Mouse (Mus musculus) spleen, adult 18-20 months (tissue): ENCODE results near the gene Madcam1.
"Not testable (repeated sequence)": the region's sequence is repeated elsewhere in the genome, so short reads cannot be mapped to it uniquely, and the experiment has no call there.

ENCODE experiments used
- DNase-seq, 2 experiments: peaks; one replicate each; pipeline ENCODE4 v3.0.0; 2022; ENCODE audit warnings: mixed read lengths in 2 of 2

The Madcam1 gene

DNA sequence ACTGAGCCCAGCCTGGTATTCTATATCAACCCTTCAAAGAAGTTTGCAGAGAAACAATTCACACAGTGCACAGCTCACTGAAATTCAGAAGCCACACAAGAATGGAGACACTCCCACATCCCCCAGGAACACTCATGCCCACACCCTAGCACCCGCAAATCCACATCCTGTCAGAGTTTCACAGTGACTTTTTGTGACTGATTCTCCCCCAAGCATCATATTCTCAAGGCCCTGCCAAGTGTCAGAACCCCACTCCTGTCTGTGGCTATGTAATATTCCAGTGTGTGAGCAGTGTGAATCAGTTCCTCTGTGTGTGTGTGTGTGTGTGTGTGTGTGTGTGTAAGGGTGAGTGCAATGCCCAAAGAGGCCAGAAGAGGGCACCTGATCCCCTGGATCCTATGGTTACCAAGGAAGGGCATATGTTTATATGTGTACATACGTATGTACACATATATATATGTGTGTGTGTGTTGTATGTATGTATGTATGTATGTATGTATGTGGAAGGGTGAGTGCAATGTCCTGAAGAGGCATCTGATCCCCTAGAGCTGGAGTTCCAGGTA is 27.7 kb downstream of the Madcam1 start:
- DNase-seq: no peak

DNA sequence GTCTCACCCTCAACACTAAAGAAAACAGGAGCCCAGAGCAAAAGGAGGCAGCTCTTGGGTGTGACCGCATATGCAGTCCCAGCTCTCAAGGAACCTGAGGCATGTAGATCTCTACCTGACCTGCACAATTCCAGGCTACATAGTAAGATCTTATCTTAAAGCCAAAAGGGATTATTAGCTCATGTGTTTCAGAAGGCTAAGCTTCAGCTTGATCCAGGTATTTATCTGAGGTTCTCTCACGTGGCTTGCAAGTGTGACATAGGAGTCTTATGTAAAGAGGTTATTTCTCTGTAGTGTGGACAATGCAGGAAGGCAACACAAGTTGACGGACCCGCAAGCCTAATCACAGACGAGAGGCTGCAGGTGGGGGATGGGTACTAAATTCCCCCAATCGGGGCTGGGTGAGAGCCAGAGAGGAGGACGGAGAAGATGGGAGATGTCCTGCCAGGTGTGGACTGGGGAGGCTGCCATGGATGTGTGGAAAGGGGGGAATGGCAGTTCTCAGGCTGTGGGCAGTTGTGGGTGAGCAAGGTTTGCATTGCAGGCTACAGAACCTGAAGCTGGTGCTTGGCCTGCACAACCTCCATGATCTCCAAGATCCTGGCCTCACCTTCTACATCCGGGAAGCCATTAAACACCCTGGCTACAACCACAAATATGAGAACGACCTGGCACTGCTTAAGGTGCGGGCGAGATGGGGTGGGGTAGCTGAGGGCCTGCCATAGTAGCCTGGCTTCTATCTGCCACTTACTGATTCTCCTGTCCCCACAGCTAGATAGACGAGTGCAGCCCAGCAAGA is 29.4 kb downstream of the Madcam1 start:
- no peak for DNase-seq

DNA sequence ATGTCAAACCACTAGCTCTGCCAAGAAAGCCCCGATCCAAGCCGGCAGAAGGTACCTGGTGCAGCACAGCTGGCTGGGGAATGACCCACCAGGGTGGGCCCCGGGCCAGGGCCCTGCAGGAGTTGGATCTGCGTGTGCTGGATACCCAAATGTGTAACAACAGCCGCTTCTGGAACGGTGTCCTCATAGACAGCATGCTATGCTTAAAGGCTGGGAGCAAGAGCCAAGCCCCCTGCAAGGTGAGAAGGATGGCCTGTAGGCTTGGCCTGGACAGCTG is 30.0 kb downstream of the Madcam1 start:
- no peak for DNase-seq

DNA sequence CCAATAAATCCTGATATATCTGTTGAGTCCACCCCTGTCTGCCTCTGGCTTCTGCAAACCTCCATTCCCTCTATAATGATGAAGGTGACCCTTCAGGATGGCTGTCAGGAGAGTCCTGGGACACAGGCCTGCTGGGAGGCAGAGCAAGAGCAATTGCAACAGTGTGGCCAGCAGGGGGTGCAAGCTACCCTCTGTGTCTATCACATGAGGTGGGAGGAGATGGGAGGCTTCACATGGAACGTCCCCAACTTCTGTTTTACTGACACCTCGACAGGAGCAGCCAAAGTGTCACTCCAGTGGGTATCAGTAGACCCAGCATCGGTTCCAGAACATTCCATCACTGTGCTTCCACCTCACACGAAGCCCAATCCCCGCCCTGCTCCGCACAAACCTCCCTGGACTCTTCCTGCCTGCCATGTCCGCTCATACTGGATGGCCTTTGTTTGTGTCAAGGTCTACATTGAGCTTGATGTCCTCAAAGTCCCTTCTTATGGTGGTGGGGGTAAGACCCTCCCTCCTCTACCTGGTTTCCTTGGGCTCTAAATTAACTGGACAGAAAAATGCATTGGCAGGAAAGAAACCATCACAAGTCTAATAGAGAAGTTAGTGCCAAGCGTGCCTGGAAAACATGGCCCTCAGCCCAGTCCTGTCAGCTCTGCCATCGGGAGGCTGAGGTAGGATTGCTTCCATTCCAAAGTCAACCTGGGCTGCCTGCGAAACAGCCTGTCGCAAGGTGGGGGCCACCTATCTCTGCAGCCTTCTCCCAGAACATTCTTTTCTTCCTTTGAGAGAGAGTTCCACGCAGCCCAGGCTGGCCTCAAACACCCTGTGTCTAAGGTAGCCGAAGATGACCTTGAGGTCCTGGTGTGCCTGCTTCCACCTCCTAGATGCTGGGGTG is 31.1 kb downstream of the Madcam1 start:
- peak; percentile 53 to 77 for DNase-seq

DNA sequence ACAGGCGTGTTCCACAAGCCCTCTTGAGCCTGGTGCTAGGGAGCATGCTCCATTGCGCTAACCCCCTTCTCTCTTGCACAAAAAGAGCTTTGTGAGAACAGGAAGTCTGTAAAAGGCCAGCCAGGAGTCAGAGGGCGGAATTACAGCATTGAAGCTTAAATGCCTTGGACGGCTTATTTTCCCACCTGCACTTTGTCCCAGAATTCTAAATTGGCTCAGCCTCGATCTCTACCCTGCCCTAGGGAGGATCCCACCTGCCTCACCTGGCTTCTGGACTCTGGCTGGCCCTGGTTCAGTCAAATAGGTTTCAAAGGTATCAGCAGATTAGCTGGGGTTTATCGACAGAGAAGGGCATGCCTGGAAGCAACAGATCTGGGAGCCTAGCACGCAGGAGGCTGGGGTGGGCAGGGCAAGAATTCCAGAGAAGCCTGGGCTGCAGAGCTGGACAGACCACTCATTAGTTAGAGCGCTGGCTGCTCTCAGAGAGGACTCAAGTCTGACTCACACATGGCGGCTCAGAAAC is 31.8 kb downstream of the Madcam1 start:
- DNase-seq: no peak

DNA sequence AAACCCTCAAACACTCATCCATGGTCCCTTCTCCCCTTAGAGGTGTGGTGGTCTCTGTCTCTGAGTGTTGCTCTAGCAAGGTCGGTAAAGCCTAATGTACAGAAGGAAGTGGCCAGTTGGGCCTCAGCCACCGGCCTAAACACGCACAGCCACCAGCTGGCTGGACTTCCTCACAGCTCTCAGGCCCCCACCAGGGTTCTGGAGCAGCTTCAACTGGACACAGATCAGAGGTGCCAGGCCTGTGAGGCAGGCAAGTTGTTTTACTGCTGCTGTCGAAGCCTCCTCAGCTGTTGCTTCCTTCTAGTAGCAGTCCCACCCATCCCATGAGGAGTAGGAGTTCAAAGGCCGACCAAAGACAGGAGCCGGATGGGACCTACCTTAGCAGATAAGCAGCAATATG is 33.6 kb downstream of the Madcam1 start:
- DNase-seq: no peak

DNA sequence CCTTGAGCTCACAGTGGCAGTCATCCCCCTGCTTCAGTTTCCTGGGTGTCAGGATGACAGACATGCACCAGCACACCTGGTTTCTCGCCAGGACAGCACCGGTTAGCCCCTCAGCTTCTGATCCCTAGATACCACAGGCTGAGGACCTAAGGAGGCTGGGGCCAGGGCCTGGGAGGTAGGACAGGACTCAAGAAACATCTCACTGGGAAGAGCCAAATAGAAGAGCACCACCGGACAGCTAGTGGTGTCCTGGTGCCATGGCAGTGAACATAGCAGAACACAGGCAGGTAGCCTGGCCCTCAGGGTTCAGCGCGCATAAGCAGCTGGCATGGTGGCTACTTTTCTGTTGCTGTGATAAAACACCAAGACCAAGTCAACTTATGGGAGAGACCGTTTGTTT is 34.1 kb downstream of the Madcam1 start:
- no peak for DNase-seq

DNA sequence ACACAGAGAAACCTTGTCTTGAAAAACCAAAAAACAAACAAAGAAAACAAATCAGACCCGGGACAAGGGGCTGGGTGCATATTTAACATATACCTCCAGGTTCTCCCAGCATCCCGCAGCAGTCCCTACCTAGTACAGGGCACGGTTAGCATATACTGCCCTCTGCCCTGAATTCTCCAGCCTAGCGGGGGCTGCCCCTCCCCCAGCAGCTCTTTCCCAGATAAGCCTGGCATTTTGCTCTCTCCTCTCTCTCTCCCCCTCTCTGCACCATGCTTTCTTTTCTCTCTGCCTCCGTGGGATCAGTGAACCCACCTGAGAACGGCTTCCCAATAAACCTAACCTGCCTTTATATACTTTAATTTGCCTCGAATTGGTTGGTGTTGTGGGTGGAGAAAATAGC is 36.3 kb downstream of the Madcam1 start:
- no peak for DNase-seq

DNA sequence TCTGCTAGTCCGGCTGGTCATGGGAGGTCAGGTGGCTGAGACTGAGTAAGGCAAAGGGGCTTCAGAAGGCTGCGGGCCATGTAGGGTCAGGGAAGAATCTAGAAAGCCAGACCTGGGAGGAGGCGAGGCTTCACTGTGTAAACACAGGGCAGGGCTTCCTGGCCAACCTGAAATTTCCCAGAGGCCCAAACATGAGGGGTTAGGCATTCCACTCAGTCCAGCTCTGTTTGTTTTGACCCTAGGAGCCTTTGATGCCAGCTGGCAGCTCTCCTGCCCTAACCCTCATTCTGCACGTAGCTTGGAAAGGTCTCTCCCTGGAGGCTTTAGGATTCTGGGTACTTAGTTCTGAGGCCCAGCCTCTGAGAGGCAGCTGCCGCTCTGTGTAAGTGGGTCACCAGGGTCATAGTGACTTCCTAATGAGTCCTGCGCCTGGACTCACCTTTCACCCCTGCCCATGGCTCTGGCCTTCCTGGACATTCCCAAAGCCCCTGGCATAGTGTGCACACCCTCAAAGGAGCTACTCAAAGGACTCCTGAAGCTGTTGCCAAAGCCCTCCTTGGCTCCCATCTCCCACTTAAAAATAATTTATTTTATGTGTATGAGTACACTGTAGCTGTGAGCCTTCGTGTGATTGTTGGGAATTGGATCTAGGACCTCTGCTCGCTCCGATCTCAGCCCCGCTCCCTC is 37.2 kb downstream of the Madcam1 start:
- no peak for DNase-seq

DNA sequence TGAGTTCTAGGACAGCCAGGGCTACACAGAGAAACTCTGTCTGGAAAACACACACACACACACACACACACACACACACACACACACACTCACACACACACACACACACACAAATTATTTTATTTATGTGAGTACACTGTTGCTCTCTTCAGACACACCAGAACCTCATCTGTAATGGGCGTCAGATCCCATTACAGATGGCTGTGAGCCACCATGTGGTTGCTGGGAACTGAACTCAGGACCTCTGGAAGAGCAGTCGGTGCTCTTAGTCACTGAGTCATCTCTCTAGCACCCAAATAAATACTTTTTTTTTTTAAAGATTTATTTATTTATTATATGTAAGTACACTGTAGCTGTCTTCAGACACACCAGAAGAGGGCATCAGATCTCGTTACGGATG is 38.6 kb downstream of the Madcam1 start:
- DNase-seq: not testable (repeated sequence)

DNA sequence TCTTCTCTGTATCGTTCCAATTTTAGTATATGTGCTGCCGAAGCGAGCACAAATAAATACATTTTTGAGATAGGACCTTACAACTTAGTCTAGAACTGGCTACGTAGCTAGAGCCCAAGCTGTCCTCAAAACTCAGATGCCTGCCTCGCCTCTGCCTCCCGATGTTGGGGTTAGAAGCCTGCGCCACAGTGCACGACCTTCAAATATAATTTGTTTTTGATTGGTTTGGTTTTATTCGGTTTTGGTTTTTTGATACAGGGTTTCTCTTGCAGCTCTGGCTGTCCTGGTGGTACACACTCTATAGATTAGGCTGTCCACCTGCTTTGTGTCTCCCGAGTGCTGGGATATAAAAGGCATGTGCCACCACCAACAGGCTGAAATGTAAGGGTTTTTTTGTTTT is 39.2 kb downstream of the Madcam1 start:
- DNase-seq: no peak

DNA sequence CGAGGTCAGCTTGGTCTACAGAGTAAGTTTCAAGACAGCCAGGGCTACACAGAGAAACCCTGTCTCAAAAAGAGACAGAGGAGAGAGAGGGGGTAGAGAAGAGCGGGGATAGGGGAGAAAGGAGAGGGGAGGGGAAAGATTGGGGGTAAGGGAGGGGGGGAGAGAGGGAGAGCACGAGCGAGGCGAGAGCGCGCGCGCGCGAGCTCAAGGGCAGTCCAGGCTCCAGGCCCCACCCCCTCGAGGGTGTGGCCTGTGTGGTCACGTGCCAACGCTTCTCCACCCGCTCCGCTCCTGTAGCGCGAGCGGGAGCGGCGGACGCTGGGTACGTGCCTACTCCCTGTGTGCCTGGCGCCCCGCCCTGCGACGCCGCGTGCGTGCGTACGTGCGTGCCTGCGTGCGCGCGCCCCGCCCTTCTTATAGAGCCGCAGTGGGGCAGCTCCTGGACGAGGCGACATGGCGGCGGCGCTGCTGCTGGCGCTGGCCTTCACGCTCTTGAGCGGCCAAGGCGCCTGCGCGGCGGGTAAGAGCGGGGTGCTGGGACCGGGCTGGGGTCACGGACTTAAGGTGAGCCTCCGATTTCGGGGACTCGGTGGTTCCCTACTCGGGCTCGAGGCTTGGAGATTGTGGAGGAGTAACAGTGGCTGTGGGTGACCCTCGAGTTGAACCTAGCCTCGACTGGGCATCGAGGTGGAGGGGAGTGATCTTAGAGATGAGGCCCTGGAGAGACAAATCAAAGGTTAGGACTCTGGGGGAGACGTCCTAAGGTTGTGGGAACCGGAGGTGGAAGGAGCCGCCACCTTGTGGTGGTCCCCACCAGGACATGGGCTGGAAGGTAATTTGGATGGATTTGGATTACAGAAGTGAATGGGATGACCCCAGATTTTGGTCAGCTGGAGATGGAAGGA is 40.0 kb downstream of the Madcam1 start, which contains the start of gene Bsg:
Bsg (plus strand) TSS at position 427 of the 905 bp plus-strand sequence.
- DNase-seq: peak; percentile 97 to 98

DNA sequence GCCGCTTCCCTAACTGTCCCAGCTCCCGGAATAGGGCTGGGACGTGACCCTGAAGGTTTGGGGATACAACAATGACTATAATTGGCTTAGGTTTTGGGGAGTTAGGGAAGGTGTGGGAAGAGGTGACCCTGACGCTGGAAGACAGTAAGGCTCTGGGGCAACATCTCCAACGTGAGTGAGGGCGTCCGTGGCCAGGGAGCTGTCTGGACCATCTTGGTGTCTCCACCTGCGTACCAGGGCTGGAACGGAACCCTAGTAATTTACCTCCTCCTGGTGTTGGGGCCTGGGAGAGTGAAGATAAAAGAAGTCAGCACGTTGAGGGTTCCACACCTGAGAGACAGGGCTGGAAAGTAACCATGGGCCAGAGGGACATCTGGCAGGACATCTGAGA is 40.6 kb downstream of the Madcam1 start:
- no peak for DNase-seq

DNA sequence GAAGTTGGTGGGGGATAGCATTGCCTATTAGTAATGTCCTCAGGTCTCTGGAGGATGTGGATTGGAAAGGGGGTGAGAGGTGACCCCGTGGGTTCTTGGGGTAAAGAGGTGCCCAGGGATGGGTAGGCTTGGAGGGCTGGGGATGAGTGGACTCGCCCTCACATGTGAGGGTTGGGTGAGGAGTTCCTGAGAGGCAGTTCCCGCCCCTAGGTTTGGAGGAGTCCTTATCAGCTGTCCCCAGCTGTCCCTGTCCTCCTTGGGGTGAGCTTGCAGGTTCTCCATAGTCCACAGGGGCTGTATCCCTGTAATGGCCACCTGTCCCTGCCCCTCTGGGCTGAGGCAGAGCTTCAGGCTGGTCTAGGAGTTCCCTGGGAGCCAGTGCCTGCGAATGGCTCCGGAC is 41.6 kb downstream of the Madcam1 start:
- no peak for DNase-seq

DNA sequence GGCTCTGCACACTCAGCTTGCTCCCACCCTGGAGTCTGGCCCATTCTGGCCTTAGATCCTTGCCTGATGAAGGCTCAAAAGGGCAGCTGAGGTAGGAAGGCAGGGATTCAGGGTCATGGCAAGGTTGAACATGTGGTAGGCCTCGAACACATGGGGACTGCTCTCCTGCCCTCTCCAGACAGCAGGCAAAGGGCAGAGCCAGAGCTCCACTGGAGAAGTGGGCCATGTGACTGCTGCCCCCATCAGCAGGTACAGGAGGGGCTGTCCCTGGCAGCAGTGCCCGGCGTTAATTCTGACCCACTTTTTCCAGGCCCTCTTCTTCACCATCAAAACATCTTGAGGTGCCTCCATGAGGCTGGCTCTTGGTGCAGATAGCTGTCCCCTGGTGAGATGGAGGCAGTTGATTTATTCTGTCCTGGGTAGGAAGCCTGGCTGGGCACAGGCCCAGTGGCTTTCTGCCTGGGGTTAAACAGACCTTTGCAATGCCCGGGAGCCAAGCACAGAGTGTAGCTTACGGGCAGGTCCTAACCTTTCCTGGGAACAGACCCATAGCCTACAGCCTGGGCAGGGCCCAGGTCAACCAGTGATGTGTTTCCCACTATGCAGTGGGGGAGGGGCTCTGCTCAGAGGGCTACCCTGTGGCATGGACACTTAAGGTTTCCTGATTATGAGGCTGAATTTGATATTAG is 42.2 kb downstream of the Madcam1 start:
- no peak for DNase-seq

DNA sequence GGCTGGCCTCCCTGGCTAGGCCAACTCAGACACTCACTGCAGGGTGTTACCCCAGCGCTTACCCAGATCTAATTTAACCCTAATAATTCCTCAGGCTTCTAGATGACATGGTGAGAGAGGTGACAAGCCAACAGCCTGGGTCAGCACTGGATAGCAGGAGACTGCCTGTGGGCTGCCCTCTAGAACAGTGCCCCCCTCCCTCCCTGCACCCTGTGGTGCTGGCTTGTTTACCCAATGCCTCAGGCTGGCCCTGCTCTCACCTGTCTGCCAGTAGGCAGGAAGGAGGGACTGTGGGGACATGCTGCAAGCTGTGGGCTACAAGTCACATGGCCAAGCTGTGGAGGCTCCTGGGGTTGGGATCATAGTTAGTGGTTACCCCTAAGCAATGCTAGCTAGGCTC is 42.8 kb downstream of the Madcam1 start:
- DNase-seq: no peak

DNA sequence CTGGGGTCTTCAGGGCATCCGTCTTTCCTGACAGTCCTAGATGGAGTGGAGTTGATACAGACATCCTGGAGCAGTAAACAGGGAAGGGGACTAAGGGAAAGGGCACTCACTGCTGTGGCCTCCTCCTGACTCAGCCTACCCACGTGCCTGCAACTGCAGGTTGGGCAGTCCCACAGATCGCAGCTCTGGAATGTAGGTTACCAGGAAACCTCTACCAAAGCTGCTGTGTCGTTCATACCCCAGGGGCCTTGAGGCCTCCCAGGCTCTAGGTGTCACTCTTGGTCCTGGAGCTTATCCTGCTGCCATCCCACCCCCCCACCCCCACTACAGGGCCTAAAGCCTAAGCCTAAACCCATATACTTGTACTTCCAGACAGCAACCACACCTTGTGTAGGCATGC is 43.4 kb downstream of the Madcam1 start:
- no peak for DNase-seq

DNA sequence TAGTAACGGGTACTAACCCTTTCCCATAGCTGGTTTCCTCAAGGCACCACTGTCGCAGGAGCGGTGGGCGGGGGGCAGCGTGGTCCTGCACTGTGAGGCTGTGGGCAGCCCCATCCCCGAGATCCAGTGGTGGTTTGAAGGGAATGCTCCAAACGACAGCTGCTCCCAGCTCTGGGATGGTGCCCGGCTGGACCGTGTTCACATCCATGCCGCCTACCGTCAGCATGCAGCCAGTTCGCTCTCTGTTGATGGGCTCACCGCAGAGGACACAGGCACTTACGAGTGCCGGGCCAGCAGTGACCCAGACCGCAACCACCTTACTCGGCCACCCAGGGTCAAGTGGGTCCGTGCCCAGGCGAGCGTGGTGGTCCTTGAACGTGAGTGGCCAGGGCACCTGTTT is 44.3 kb downstream of the Madcam1 start:
- DNase-seq: no peak

DNA sequence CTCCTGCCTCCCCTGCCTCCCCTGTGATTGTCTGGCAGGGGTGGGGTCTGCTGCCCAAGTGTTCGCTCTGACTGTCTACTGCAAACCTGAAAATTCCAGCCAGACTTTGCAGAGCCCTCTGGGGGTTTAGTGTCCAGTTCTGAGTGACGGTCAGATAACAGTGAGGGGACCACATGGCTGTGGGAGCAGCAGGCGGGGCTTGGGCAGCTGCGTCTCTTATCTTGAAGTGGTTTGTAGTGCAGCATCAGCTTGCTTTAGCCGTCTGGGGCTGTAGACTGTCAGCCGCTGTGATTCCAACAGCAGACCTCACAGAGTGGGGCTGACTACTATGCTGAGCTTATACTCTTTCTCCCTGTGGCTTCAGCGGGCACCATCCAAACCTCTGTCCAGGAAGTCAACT is 44.9 kb downstream of the Madcam1 start:
- DNase-seq: no peak

DNA sequence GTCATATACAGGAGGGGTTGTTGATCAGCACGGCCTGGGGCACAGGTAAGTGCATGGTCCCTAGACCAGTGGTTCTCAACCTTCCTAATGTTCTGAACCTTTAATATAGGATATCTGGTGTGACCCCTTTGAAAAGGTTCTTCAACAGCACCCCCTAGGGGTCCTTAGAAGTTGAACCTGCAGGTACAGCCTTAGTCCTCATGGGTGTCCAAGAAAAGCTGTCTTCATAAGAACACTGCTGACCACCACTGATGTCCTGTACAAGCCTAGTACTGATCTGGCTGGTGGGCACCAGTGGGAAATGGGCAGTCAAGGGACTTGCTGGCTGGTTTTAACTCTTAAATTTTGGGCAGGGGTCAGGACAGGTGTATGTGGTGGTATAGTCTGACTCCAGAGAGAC is 47.7 kb downstream of the Madcam1 start:
- DNase-seq: no peak

DNA sequence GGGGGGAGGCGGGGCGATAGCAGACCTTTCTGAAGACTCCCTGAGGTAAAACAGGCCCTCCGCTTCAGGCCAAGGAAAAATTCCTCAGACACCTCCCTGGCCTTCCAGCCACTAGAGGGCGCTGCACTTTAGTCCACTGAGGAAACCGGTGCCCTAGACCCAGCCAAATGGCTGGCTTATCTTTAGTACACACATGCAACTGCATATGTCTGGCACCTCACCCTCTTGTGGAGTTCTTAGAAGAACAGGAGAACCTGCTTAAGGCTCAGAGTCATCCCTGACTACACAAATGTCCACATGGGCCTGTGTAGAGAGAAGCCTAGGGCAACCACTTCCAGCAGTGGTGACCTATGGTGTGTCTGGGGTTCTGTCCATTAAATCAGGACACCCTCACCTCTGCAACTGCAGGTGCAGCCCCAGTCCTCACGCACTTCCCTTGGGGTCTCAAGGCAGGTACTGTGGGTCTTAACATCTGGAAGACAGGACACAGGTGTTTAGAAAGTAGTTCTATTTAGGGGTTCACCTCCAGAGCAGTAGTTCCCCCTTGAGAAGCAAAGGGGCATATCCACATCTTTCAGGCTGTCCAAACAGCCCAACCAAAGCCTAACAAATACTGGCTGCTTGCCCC is 48.3 kb downstream of the Madcam1 start:
- peak; percentile 41 to 73 for DNase-seq
